Mouse (Mus musculus) left cerebral cortex, adult 2 months (tissue): ENCODE measurements around the gene Uqcc2. TPM values are rescaled to one million over a fixed set of nuclear protein-coding genes. Genes with fewer than 3 reads are reported as not detected.

ENCODE experiments used
- DNase-seq, 2 experiments: peaks; one replicate each; pipeline ENCODE4 v3.0.0; 2021 to 2022; ENCODE audit warnings: low spot score in 2 of 2, mixed read lengths in 1 of 2; ENCODE audit errors: extremely low spot score in 1 of 2
- H3K27ac ChIP-seq: fragments of 200-600 bp; 2 replicates; pipeline ENCODE4 v1.8.1; 2022
- H3K4me3 ChIP-seq: fragments of 200-600 bp; 2 replicates; pipeline ENCODE4 v1.8.1; 2022
- CTCF ChIP-seq: fragments of 200-600 bp; IDR thresholded peaks from 2 replicates; pipeline ENCODE4 v1.8.1; 2022; ENCODE audit warnings: antibody characterized with exemption, mild to moderate bottlenecking, moderate library complexity
- intact Hi-C: fragments of 180-260 bp; cut with DNase I; formaldehyde crosslinking; loops from one replicate; pipeline ENCODE4 v1.15.1; 2025
- microRNA-seq, 2 experiments: library from miRNA; unstranded; fragments of <30 nt; microRNA quantifications; one replicate each; pipeline ENCODE4 v1.2.0; 2021
- total RNA-seq, 2 experiments: library from RNA; stranded (reverse); gene quantifications; 2 replicates each; pipeline ENCODE4 v1.2.3; 2021

The Uqcc2 gene
- total RNA-seq, 2 experiments from 2014 or later, result 215 to 245 TPM

DNA sequence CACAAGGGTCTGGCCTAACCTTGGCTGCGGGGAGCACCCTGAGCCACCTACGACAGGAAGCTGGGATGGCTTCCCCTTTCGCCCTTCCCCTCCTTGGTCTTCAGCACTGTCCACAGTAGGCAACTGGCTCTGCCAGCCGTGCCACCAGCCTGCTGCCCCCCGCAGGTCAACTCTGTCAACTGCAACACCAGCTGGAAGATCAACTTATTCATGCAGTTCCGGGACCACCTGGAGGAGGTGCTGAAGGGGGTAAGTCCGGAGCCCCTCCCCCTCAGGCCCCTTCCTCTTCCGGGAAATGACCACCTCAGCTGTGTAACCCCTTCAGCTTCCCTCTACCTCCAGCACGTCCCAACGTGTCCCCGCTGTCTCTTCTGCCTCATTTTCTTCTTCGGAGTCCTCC is 46.3 kb downstream of the Uqcc2 start:
- DNase-seq, result no peak
- intact Hi-C loops, result no loop called here
- Histone ChIP-seq H3K27ac (no peak overlapping the region), H3K4me3 (no peak overlapping the region)
- peak; percentile 44 for TF ChIP-seq CTCF

DNA sequence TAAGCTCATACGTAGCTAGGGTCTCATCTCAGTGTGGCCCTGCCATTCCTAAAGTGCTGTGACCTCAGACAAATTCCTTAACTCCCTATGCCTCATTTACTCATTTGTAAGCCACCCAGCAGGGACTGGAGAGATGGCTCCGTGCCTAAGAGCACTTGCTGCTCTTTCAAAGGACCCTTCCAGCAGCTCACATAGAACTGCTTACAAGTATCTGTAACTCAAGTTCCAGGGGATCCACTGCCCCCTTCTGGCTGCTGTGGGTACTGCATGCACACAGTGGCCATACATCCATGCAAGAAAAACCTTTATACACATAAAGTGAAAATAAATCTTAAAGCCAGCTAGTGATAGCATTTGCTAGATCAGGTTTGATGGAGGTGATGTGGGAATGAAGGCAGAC is 48.0 kb downstream of the Uqcc2 start:
- H3K4me3 ChIP-seq, result no peak overlapping the region
- no peak for DNase-seq
- TF ChIP-seq CTCF, result peak; percentile 64
- intact Hi-C loops, result no loop called here
- H3K27ac ChIP-seq, result no peak overlapping the region

DNA sequence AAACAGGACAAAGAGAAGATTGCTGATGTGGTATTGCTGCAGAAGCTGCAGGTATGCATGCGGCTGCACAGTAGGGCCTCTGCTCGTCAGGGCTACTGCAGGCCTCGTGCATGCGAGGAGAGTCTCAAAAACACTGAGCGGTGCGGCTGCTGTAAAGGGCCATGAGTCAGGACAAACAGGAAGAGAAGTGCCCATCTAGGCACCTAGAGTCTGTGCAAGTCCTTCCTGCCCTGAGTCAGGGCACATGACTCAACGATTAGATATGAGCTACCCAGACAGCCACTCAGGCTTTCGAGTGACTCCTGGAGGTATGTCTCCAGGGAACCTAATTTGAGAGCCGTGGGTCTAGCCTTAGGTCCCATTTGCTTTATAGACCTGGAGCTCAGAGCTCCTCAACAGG is 50.1 kb downstream of the Uqcc2 start:
- no peak for DNase-seq
- no peak overlapping the region for H3K27ac ChIP-seq
- H3K4me3 ChIP-seq, result no peak overlapping the region
- no peak for TF ChIP-seq CTCF
- intact Hi-C loops, result no loop called here

DNA sequence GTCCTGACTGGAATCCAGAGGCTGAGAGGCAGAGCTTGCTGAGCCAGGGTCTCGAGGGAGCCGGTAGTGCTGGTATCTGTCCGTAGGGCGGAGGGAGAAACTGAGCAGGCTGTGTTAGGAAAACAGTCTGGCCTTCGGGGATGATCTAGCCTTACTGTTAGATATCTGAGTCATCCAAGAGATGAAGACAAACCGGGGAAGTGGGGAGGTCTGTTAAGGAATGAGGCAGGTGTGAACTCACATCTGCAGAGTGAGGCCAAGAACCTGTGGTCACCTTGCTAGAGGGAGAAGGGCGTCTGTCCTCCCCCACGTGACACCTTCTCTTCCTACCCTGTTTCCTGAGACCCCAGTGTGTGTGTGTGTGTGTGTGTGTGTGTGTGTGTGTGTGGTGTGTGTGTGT is 50.9 kb downstream of the Uqcc2 start:
- intact Hi-C loops, result no loop called here
- no peak overlapping the region for H3K27ac ChIP-seq
- TF ChIP-seq CTCF, result no peak
- DNase-seq, result no peak
- no peak overlapping the region for H3K4me3 ChIP-seq

DNA sequence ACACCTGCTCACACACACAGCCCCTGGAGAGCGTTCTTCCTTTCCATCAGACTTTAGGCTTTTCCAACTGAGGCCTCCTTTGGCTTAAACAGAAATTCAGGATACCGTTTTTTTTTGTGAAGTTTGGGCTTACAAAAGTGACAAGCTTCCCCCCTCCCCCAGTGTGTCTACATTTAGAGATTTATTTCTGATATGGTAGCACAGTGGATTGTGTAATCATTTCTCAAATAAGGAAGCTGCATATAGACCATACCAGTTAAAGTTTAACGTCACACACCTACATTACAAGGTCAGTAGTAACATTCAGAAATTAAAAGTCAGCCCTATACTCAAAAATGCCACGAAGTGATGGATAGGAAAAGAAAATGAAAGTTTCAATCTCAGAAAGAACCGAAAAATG is 51.8 kb downstream of the Uqcc2 start:
- intact Hi-C loops, result no loop called here
- Histone ChIP-seq H3K4me3 (no peak overlapping the region), H3K27ac (no peak overlapping the region)
- TF ChIP-seq CTCF, result no peak
- no peak for DNase-seq

DNA sequence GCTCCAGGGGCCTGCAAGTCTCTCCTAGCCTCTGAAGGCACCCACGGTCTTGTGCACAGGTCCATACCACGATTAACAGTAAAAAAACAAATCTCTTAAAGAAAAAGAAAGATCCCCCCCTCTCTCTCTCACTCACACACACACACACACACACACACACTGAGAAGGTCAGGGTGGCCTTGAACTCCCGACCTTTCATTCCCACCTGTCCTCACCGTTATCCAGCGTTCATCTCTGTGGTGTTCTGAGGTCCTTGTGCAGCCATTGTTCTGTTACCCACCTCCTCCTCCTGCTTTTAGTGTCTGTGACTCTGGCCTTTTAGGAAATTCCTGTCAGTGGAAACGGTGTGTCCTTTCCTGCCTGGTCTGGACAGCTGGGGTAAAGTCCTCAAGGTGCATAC is 55.2 kb downstream of the Uqcc2 start:
- DNase-seq, result no peak
- Histone ChIP-seq H3K27ac (no peak overlapping the region), H3K4me3 (no peak overlapping the region)
- TF ChIP-seq CTCF, result no peak
- intact Hi-C loops, result no loop called here

DNA sequence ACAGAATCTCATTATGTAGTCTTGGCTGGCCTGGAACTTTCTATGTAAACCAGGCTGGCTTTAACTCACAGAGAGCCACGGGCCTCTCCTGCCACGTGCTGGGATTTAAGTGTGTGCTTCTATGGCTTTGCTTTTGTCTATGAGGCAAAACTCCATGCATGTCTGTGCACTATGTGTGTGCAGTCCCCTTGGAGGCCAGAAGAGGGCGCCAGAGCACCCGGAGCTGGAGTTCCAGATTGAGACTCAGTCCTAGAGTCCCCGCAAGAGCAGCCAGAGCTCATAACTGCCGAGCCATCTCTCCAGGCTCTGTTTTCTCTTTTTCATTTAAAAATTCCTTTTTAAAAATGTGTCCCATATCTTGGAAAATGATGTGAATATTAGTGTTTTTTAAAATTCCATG is 55.8 kb downstream of the Uqcc2 start:
- Histone ChIP-seq H3K4me3 (no peak overlapping the region), H3K27ac (no peak overlapping the region)
- peak; percentile 36 for TF ChIP-seq CTCF
- intact Hi-C loops, result no loop called here
- DNase-seq, result no peak

DNA sequence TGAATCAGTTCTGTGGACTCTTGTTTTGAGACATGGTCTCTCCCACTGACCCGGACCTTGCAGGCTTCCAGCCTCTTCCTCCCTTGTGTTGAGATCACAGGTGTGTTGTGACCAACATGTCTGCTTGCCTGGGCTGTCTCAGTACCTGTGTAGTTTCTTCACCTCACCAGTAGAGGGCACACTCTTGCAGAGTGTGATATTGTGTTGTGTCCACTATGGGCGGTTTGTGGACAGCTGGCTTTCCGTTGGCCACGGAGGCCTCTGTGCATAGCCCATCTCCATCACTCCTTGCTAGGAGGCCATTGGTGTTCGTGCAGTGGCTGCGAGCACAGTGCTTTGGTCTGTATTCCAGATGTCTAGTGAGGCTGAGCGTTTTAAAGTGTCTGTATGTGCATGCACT is 56.6 kb downstream of the Uqcc2 start:
- H3K4me3 ChIP-seq, result no peak overlapping the region
- no peak overlapping the region for H3K27ac ChIP-seq
- peak; percentile 9 for TF ChIP-seq CTCF
- intact Hi-C loops, result no loop called here
- DNase-seq, result no peak

DNA sequence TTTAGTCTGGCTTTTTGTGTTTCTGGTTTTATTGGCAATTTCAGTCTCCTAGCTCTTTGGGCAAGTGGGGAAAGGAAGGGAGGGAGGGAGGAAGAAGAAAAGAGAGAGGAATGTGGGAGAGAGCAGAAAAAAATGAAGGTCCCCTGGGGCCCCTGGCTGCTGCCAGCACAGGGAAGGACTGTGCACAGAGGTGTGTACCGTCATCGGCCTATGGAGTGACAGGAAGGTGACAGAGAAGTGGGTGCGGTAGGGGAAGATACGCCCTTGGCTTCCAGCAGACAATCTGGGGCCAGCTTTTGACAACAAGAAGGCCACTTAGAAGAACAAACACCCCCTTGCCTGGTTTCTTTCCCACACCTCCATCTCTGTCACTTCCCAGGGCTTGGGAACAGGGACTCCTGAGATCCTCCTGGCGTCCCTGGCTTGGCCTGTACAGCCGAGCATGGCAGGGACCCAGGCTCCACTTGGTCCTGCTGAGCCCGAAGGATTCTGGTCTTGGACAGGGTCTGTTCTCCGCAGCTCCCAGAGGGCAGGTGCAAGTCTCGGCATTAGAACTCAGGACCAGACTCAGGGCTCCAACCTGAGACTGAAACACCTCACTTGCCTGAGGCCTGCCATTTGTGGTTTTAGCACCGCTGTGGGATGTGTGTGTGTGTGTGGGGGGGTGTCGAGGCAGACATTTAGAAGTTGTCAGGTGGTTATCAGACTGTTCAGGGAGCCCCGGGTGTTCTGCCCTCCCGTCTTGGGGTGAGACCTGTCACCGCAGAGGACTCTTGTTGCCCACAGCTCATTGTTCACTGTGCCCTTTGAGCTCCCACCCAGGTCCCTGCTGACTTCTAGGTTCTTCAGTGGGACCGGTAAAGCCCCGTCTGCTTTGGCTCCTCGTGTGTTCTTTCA is 58.6 kb downstream of the Uqcc2 start:
- intact Hi-C loops, result no loop called here
- no peak for DNase-seq
- H3K27ac ChIP-seq, result no peak overlapping the region
- TF ChIP-seq CTCF, result no peak
- no peak overlapping the region for H3K4me3 ChIP-seq

DNA sequence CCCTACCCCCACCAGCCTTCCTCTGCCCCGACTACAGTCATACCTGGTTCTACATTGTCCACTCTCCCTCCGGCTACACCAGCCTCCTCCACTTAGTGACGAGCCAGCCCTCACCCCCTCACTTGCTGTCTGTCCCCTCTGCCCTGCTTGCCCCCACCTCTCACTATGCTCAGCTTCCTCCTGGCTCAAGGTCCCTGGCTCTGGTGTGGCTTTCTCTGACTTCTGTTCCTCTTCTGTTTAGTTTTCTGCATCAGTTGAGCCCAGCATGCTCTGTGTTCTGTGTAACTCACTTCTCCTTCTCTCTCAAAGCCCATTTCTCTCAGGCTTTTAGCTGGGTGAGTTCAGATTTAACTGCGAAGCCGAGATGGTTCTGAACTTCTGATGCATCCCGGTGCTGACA is 59.5 kb downstream of the Uqcc2 start:
- no peak for DNase-seq
- Histone ChIP-seq H3K27ac (no peak overlapping the region), H3K4me3 (no peak overlapping the region)
- no peak for TF ChIP-seq CTCF
- intact Hi-C loops, result no loop called here

DNA sequence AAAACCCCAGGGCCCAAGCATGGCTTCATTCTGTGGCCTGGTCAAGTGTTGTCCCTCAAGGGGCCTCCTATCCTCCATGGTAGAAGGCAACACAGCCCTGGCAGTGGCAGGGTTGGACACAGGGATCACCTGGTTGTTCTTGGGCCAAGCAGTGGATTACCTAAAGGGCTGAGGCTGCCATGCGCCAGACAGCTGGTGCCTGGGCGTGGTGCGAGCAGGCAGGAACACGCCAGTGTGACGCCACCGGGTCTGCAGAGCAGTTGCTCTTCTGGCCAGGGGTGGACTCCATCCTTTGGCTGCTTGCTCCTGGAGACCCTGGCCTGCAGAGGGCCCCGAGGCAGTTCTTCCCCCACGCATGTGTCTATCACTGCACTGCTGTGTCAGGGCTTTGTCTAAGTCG is 59.9 kb downstream of the Uqcc2 start:
- intact Hi-C loops, result no loop called here
- TF ChIP-seq CTCF, result no peak
- H3K27ac ChIP-seq, result no peak overlapping the region
- no peak overlapping the region for H3K4me3 ChIP-seq
- DNase-seq, result no peak

DNA sequence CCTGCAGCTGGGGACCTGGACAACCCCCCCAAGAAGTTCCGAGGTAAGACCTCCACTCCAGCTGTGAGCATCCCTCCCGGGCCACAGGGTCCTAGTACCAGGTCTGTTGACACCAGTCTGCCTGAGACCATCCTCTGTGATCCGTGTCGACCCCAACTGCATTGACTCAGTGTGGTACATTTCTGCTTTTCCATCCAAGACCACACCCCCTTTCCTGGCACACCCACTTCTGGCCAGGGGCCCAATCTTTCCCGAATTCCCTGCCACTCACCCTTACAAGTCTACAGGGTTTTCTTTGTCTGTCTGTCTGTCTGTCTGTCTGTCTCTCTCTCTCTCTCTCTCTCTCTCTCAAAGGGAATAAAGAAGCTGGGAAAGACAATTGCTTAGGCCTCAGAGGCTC is 60.6 kb downstream of the Uqcc2 start:
- TF ChIP-seq CTCF, result no peak
- DNase-seq, result no peak
- H3K4me3 ChIP-seq, result no peak overlapping the region
- H3K27ac ChIP-seq, result no peak overlapping the region
- intact Hi-C loops, result no loop called here

Small RNA genes lying within 50 kb of the gene (microRNA-seq; reads per million reads assigned to microRNA genes)
- 0 to 0.73 reads per million in 2 experiments for gene Mir7677

Other genes starting within 250 kb of the Uqcc2 start
- 1 to 10 TPM; 3.3 to 4.6 TPM for gene Kifc5b, start 216.8 kb downstream of the Uqcc2 start, total RNA-seq
- 10 to 100 TPM; 33.8 to 39.5 TPM for gene Phf1, start 200.9 kb downstream of the Uqcc2 start, total RNA-seq
- gene Cuta, start 194.3 kb downstream of the Uqcc2 start, total RNA-seq, result 100 to 1,000 TPM; 103 to 110 TPM
- gene Syngap1, start 192.7 kb downstream of the Uqcc2 start, total RNA-seq, result 100 to 1,000 TPM; 452 to 471 TPM
- 10 to 100 TPM; 16.3 to 18.3 TPM for gene Zbtb9, start 160.7 kb downstream of the Uqcc2 start, total RNA-seq
- 10 to 100 TPM; 13.0 to 14.0 TPM for gene Bak1, start 104.9 kb downstream of the Uqcc2 start, total RNA-seq
- 1 to 10 TPM; 2.2 to 3.3 TPM for gene Itpr3, start 76.6 kb downstream of the Uqcc2 start, total RNA-seq
- gene Ip6k3, start 33.9 kb upstream of the Uqcc2 start, total RNA-seq, result under 1 TPM; 0.38 to 0.47 TPM
- 10 to 100 TPM; 45.3 to 45.7 TPM for gene Lemd2, start 70.6 kb upstream of the Uqcc2 start, total RNA-seq